In genomic region chr12:40767258-40767816, GRCm38 (mm10) we compare ENCODE assay signal across 24 mouse cellular contexts.
A peak's percentile ranks its signal among the peaks of the same experiment; 100 is the strongest.
DNase-seq lines count a peak whose midpoint lies in the region; ATAC-seq and TF ChIP-seq lines count a peak whose summit lies in the region.
"Had no signal": no experiment of that assay in that cellular context is flagged by ENCODE, and none has a peak within 500 bp of the region (broad histone marks: within the 10 kb centered on the region; RNA-seq: fewer than 3 reads in every experiment).

No protein-coding gene starts in this region.

- H3K27ac ChIP-seq in layer of hippocampus, adult 2 months: peak overlapping the region; percentile 8; the same call in 1 of the 2 replicates
- H3K27ac ChIP-seq in neural tube, embryonic 11.5 days (ENCODE audit: low read depth, low read length): no peak overlapping the region
- H3K27ac ChIP-seq in neural tube, embryonic 15.5 days (replicated peaks): no peak overlapping the region
- no peak overlapping the region for H3K27ac ChIP-seq in forebrain, embryonic 16.5 days (ENCODE audit: low read length)
- no peak overlapping the region for H3K27ac ChIP-seq in midbrain, postnatal 0 days (ENCODE audit: low read depth, low read length)
- H3K27ac ChIP-seq: embryonic facial prominence, embryonic 13.5 days; gastrocnemius, adult 2 months; limb, embryonic 10.5 days; liver, embryonic 15.5 days; neural tube, embryonic 13.5 days had no signal

- H3K4me3 ChIP-seq in layer of hippocampus, adult 2 months: no peak overlapping the region
- H3K4me3 ChIP-seq in neural tube, embryonic 11.5 days (ENCODE audit: low read depth, low read length): no peak overlapping the region
- no peak overlapping the region for H3K4me3 ChIP-seq in neural tube, embryonic 15.5 days (replicated peaks)
- H3K4me3 ChIP-seq in forebrain, embryonic 16.5 days (replicated peaks; ENCODE audit: low read length): no peak overlapping the region
- H3K4me3 ChIP-seq in midbrain, postnatal 0 days (ENCODE audit: low read depth, low read length): no peak overlapping the region
- H3K4me3 ChIP-seq: embryonic facial prominence, embryonic 13.5 days; erythroblast, embryonic 14.5 days; gastrocnemius, adult 2 months; limb, embryonic 10.5 days; liver, embryonic 15.5 days; neural tube, embryonic 13.5 days had no signal

- no peak for DNase-seq in layer of hippocampus, adult 2 months (ENCODE audit: low spot score in 2 of 2)
- no peak for DNase-seq in layer of hippocampus, postnatal 36 days
- DNase-seq in neural tube, embryonic 11.5 days (ENCODE audit: low spot score): no peak
- peak; percentile 11 for DNase-seq in midbrain, postnatal 0 days (ENCODE audit: low spot score)
- DNase-seq in thymus, postnatal 25 days: no peak
- no peak for DNase-seq in cerebellum, postnatal 4 days (ENCODE audit: low spot score in 2 of 2)
- DNase-seq: cerebellum, adult 2 months; cerebellum, postnatal 25 days; embryo, embryonic 11 days; gastrocnemius, adult 2 months; kidney, adult 11 months; kidney, postnatal 4 days; liver; right cerebral cortex, adult 18-20 months; thymus, adult 18-20 months; thymus, postnatal 4 days had no signal

- no peaks in the 10 kb centered on the region for H3K36me3 ChIP-seq in neural tube, embryonic 11.5 days (ENCODE audit: control insufficient read depth, insufficient read depth, low read length)
- peaks cover 5% of the 10 kb centered on the region; the same call in 1 of the 2 replicates for H3K36me3 ChIP-seq in neural tube, embryonic 15.5 days
- H3K36me3 ChIP-seq in forebrain, embryonic 16.5 days (ENCODE audit: control insufficient read depth, insufficient read depth): no peaks in the 10 kb centered on the region
- 0 out of 2 replicates have a peak, but pooled peaks cover 3% of the 10 kb centered on the region for H3K36me3 ChIP-seq in midbrain, postnatal 0 days (ENCODE audit: insufficient read depth, low read length)
- H3K36me3 ChIP-seq: embryonic facial prominence, embryonic 13.5 days; limb, embryonic 10.5 days; liver, embryonic 15.5 days had no signal

- WGBS in neural tube, embryonic 11.5 days: 70% methylated on average over 8 of the region's 8 CpGs
- WGBS in neural tube, embryonic 15.5 days: 38% methylated on average over 8 of the region's 8 CpGs
- 25% methylated on average over 8 of the region's 8 CpGs for WGBS in forebrain, embryonic 16.5 days
- 59% methylated on average over 8 of the region's 8 CpGs for WGBS in midbrain, postnatal 0 days

- H3K9me3 ChIP-seq in neural tube, embryonic 11.5 days (ENCODE audit: control insufficient read depth, low read length): no peaks in the 10 kb centered on the region
- no peaks in the 10 kb centered on the region for H3K9me3 ChIP-seq in neural tube, embryonic 15.5 days (replicated peaks)
- H3K9me3 ChIP-seq in forebrain, embryonic 16.5 days (ENCODE audit: control insufficient read depth, low read length): no peaks in the 10 kb centered on the region
- no peaks in the 10 kb centered on the region for H3K9me3 ChIP-seq in midbrain, postnatal 0 days (ENCODE audit: low read length)
- H3K9me3 ChIP-seq: embryonic facial prominence, embryonic 13.5 days; limb, embryonic 10.5 days; liver, embryonic 15.5 days; neural tube, embryonic 13.5 days had no signal

- H3K27me3 ChIP-seq in neural tube, embryonic 11.5 days (ENCODE audit: control insufficient read depth, insufficient read depth, low read length): no peaks in the 10 kb centered on the region
- H3K27me3 ChIP-seq in neural tube, embryonic 15.5 days (replicated peaks): no peaks in the 10 kb centered on the region
- H3K27me3 ChIP-seq in forebrain, embryonic 16.5 days (replicated peaks; ENCODE audit: control insufficient read depth, insufficient read depth, low read length): no peaks in the 10 kb centered on the region
- H3K27me3 ChIP-seq in midbrain, postnatal 0 days (ENCODE audit: insufficient read depth, low read length): no peaks in the 10 kb centered on the region
- H3K27me3 ChIP-seq: embryonic facial prominence, embryonic 13.5 days; liver, embryonic 15.5 days; neural tube, embryonic 13.5 days had no signal

- no peak for TF ChIP-seq CTCF in layer of hippocampus, adult 2 months (conservative IDR thresholded peaks at IDR 0.05)
- no peak for TF ChIP-seq CTCF in midbrain, postnatal 0 days (IDR thresholded peaks at IDR 0.05)

- no peak overlapping the region for H3K4me2 ChIP-seq in neural tube, embryonic 11.5 days (ENCODE audit: low read depth)
- H3K4me2 ChIP-seq in neural tube, embryonic 15.5 days: no peak overlapping the region
- no peak overlapping the region for H3K4me2 ChIP-seq in forebrain, embryonic 16.5 days (ENCODE audit: low read length)
- H3K4me2 ChIP-seq in midbrain, postnatal 0 days (ENCODE audit: low read depth, low read length, poor library complexity, severe bottlenecking): no peak overlapping the region
- H3K4me2 ChIP-seq: embryonic facial prominence, embryonic 13.5 days; liver, embryonic 15.5 days; neural tube, embryonic 13.5 days had no signal

- H3K4me1 ChIP-seq in neural tube, embryonic 11.5 days (ENCODE audit: control insufficient read depth, insufficient read depth, low read length): no peaks in the 10 kb centered on the region
- no peaks in the 10 kb centered on the region for H3K4me1 ChIP-seq in neural tube, embryonic 15.5 days
- peaks cover 7% of the 10 kb centered on the region for H3K4me1 ChIP-seq in forebrain, embryonic 16.5 days (replicated peaks; ENCODE audit: control insufficient read depth, insufficient read depth, low read length)
- no peaks in the 10 kb centered on the region for H3K4me1 ChIP-seq in midbrain, postnatal 0 days (ENCODE audit: insufficient read depth, low read length)
- H3K4me1 ChIP-seq: embryonic facial prominence, embryonic 13.5 days; liver, embryonic 15.5 days; neural tube, embryonic 13.5 days had no signal

- peak; percentile 58; the same call in 1 of the 2 replicates for ATAC-seq in neural tube, embryonic 11.5 days (ENCODE audit: insufficient read depth, low FRiP score, low TSS enrichment)
- ATAC-seq in neural tube, embryonic 15.5 days (ENCODE audit: low FRiP score): no peak
- peak; percentile 81; the same call in 1 of the 2 replicates for ATAC-seq in forebrain, embryonic 16.5 days
- ATAC-seq in midbrain, postnatal 0 days (ENCODE audit: low FRiP score): no peak; the same call in 1 of the 2 replicates
- ATAC-seq: lung, postnatal 0 days had no signal

- H3K9ac ChIP-seq in neural tube, embryonic 11.5 days (ENCODE audit: low read length): no peak overlapping the region
- H3K9ac ChIP-seq in neural tube, embryonic 15.5 days (replicated peaks): no peak overlapping the region
- no peak overlapping the region for H3K9ac ChIP-seq in forebrain, embryonic 16.5 days (replicated peaks; ENCODE audit: low read depth, low read length)
- no peak overlapping the region for H3K9ac ChIP-seq in midbrain, postnatal 0 days (replicated peaks; ENCODE audit: low read length, poor library complexity, severe bottlenecking)
- H3K9ac ChIP-seq: embryonic facial prominence, embryonic 13.5 days; liver, embryonic 15.5 days; neural tube, embryonic 13.5 days had no signal

Comparison
In these comparisons a context has a peak if more than half of its experiments do, and no peak if none do; other contexts are left out.
1. ATAC-seq: peak in neural tube, embryonic 11.5 days (single experiment) and forebrain, embryonic 16.5 days (single experiment); none in neural tube, embryonic 15.5 days (single experiment) and midbrain, postnatal 0 days (single experiment).